Mouse (Mus musculus): ENCODE data around the gene Pomgnt2. TPM values are rescaled to one million over a fixed set of nuclear protein-coding genes. Genes with fewer than 3 reads are reported as not detected.

The Pomgnt2 gene
- polyA plus RNA-seq, 1 experiment from 2014 or later: 7.3 TPM

DNA sequence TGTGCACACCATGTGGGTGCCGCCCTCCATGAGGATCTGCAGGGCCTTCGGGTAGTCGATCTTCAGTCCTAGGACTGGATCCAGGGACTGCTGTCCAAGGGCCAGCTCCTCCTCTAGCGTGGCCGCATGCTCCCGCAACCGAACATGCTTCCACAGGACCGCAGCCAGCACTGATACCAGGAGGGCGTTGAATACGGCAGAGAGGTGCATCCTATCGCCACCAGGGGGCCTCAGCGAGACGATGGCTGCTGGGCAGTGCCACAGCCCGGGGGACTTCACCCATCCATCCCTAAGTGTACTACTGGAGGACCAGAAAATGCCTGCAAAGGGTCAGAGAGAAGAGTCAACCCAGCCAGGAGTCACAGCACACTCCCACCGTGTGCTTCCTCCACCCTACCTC lies 13.4 kb downstream of the Pomgnt2 start:
- H3K4me1 ChIP-seq (replicated peaks; ENCODE audit: control insufficient read depth, insufficient read depth): no peaks in the 10 kb centered on the region
- H3K9ac ChIP-seq (ENCODE audit: low read length): 0 out of 2 replicates have a peak overlapping the region, but pooled peaks have one; percentile 18
- DNase-seq (ENCODE audit: low spot score) (peak; percentile 77), ATAC-seq (ENCODE audit: low FRiP score, low TSS enrichment) (peak; percentile 72)
- peak; percentile 93 for TF ChIP-seq CTCF (IDR thresholded peaks at IDR 0.05; ENCODE audit: low read depth)
- TF ChIP-seq EP300 (optimal IDR thresholded peaks at IDR 0.05): no peak
- WGBS: 41% methylated on average over 15 of the region's 15 CpGs
- H3K9me3 ChIP-seq (ENCODE audit: control insufficient read depth, low read length): no peaks in the 10 kb centered on the region
- H3K4me3 ChIP-seq (ENCODE audit: low read depth, low read length): no peak overlapping the region
- H3K27me3 ChIP-seq (ENCODE audit: control insufficient read depth, insufficient read depth, low read length): no peaks in the 10 kb centered on the region
- H3K36me3 ChIP-seq (ENCODE audit: control insufficient read depth, insufficient read depth, low read length): no peaks in the 10 kb centered on the region
- no peak overlapping the region for H3K27ac ChIP-seq (replicated peaks)
- H3K4me2 ChIP-seq (replicated peaks; ENCODE audit: low read depth): no peak overlapping the region

DNA sequence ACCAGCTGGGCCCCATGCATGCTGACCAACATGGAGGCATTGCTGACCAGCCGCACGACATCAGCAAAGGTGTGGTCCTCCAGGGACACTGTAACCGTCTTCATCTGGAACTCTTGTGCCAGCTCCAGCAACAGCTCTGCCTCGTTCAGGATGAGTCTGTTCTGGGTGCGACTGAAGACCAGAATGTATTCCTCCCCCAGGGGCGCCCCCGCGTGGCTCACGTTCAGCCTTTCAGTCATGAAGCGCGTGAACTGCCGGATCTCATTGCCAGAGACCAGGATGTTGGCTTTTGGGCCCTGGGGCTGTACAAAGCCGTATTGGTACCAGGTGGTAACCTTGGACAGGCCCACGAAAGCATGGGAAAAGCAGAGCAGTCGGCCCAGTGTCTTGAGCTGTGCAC lies 14.2 kb downstream of the Pomgnt2 start:
- DNase-seq (ENCODE audit: low spot score) (no peak), ATAC-seq (ENCODE audit: low FRiP score, low TSS enrichment) (no peak)
- TF ChIP-seq EP300 (optimal IDR thresholded peaks at IDR 0.05) (no peak), CTCF (IDR thresholded peaks at IDR 0.05; ENCODE audit: low read depth) (peak; percentile 15; the same call in 1 of the 2 replicates)
- Histone ChIP-seq H3K36me3 (ENCODE audit: control insufficient read depth, insufficient read depth, low read length) (no peaks in the 10 kb centered on the region), H3K4me3 (ENCODE audit: low read depth, low read length) (no peak overlapping the region), H3K4me2 (replicated peaks; ENCODE audit: low read depth) (no peak overlapping the region), H3K27ac (replicated peaks) (no peak overlapping the region), H3K4me1 (replicated peaks; ENCODE audit: control insufficient read depth, insufficient read depth) (no peaks in the 10 kb centered on the region), H3K9me3 (ENCODE audit: control insufficient read depth, low read length) (no peaks in the 10 kb centered on the region), H3K27me3 (ENCODE audit: control insufficient read depth, insufficient read depth, low read length) (no peaks in the 10 kb centered on the region), H3K9ac (ENCODE audit: low read length) (no peak overlapping the region)
- WGBS: 90% methylated on average over 15 of the region's 15 CpGs

DNA sequence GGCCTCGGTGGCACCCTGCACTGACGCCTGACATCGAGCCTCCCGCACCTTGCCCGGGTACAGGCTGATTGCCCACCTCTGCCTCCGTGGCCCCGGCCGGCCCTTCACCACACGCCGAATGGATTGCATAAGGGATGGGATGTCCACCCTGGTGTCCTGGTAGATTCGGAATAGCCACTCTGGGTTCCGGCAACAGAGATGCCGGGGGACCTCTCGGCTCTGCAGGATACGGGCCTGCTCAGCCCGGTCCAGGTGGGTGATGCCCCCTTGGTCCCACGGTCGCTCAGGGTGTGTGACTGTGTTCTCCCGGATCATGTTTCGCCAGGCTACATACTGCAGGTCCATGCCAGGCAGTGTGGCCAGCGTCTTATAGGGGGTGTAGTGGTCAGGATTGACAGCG lies 14.7 kb downstream of the Pomgnt2 start:
- Histone ChIP-seq H3K4me3 (ENCODE audit: low read depth, low read length) (no peak overlapping the region), H3K36me3 (ENCODE audit: control insufficient read depth, insufficient read depth, low read length) (no peaks in the 10 kb centered on the region), H3K27me3 (ENCODE audit: control insufficient read depth, insufficient read depth, low read length) (no peaks in the 10 kb centered on the region), H3K4me2 (replicated peaks; ENCODE audit: low read depth) (no peak overlapping the region), H3K4me1 (replicated peaks; ENCODE audit: control insufficient read depth, insufficient read depth) (no peaks in the 10 kb centered on the region), H3K9ac (ENCODE audit: low read length) (no peak overlapping the region), H3K9me3 (ENCODE audit: control insufficient read depth, low read length) (no peaks in the 10 kb centered on the region), H3K27ac (replicated peaks) (no peak overlapping the region)
- DNase-seq (ENCODE audit: low spot score) (no peak), ATAC-seq (ENCODE audit: low FRiP score, low TSS enrichment) (no peak)
- TF ChIP-seq CTCF (IDR thresholded peaks at IDR 0.05; ENCODE audit: low read depth) (no peak), EP300 (optimal IDR thresholded peaks at IDR 0.05) (no peak)
- WGBS: 96% methylated on average over 22 of the region's 22 CpGs

DNA sequence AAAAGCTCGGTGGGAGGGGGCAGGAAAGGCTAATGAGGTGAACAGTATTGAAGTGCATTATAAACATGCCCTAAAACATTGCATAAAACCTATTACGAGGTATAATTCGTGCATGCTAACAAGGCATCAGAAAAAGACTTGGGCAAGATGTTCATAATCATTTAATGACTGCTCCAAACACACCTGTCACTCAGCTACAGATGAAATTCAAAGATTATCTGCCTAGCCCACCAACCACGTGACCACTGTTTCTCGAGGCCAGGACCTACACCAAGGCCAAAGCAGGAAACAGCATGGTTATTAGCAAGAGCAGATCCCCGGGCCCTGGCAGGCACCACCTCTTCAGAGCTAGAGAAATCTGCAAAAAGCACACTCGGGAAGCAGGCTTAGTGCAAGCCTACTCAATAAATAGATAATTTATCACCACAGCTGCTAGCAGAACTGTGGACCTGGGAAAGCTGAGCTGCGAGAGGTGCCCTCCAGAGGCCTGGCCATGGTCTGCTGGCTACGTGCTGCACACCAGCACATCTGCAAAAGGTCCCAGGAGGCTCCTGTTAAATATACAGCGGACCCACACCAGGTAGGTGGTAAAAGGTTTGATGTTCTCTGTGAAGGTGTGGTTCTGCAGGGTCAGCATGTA lies 15.3 kb downstream of the Pomgnt2 start:
- no peak overlapping the region for H3K4me2 ChIP-seq (replicated peaks; ENCODE audit: low read depth)
- no peaks in the 10 kb centered on the region for H3K9me3 ChIP-seq (ENCODE audit: control insufficient read depth, low read length)
- H3K4me3 ChIP-seq (ENCODE audit: low read depth, low read length): no peak overlapping the region
- TF ChIP-seq EP300 (optimal IDR thresholded peaks at IDR 0.05) (no peak), CTCF (IDR thresholded peaks at IDR 0.05; ENCODE audit: low read depth) (no peak)
- H3K27ac ChIP-seq (replicated peaks): no peak overlapping the region
- H3K27me3 ChIP-seq (ENCODE audit: control insufficient read depth, insufficient read depth, low read length): no peaks in the 10 kb centered on the region
- no peak overlapping the region for H3K9ac ChIP-seq (ENCODE audit: low read length)
- DNase-seq (ENCODE audit: low spot score): no peak
- H3K36me3 ChIP-seq (ENCODE audit: control insufficient read depth, insufficient read depth, low read length): no peaks in the 10 kb centered on the region
- no peak for ATAC-seq (ENCODE audit: low FRiP score, low TSS enrichment)
- WGBS: 63% methylated on average over 10 of the region's 10 CpGs
- no peaks in the 10 kb centered on the region for H3K4me1 ChIP-seq (replicated peaks; ENCODE audit: control insufficient read depth, insufficient read depth)

GRCm38 (mm10) chr9:121981046-121981445 lies 15.9 kb downstream of the Pomgnt2 start:
- no peak for ATAC-seq (ENCODE audit: low FRiP score, low TSS enrichment)
- WGBS: 78% methylated on average over 9 of the region's 9 CpGs

GRCm38 (mm10) chr9:121975321-121975720 lies 21.6 kb downstream of the Pomgnt2 start:
- Histone ChIP-seq H3K4me2 (replicated peaks; ENCODE audit: low read depth) (no peak overlapping the region), H3K36me3 (ENCODE audit: control insufficient read depth, insufficient read depth, low read length) (no peaks in the 10 kb centered on the region), H3K9ac (ENCODE audit: low read length) (no peak overlapping the region), H3K4me3 (ENCODE audit: low read depth, low read length) (no peak overlapping the region), H3K27me3 (ENCODE audit: control insufficient read depth, insufficient read depth, low read length) (no peaks in the 10 kb centered on the region), H3K9me3 (ENCODE audit: control insufficient read depth, low read length) (no peaks in the 10 kb centered on the region), H3K4me1 (replicated peaks; ENCODE audit: control insufficient read depth, insufficient read depth) (no peaks in the 10 kb centered on the region), H3K27ac (replicated peaks) (no peak overlapping the region; the same call in 1 of the 2 replicates)
- no peak for ATAC-seq (ENCODE audit: low FRiP score, low TSS enrichment)
- no peak for TF ChIP-seq EP300 (optimal IDR thresholded peaks at IDR 0.05)
- TF ChIP-seq CTCF (IDR thresholded peaks at IDR 0.05; ENCODE audit: low read depth): no peak
- no peak for DNase-seq (ENCODE audit: low spot score)
- WGBS: 61% methylated on average over 2 of the region's 2 CpGs

More at GRCm38 (mm10) chr9:121981046-121981445, 15.9 kb downstream of the Pomgnt2 start:
- no peak for DNase-seq (ENCODE audit: low spot score)
- Histone ChIP-seq H3K9me3 (ENCODE audit: control insufficient read depth, low read length) (no peaks in the 10 kb centered on the region), H3K36me3 (ENCODE audit: control insufficient read depth, insufficient read depth, low read length) (no peaks in the 10 kb centered on the region), H3K4me1 (replicated peaks; ENCODE audit: control insufficient read depth, insufficient read depth) (no peaks in the 10 kb centered on the region), H3K9ac (ENCODE audit: low read length) (no peak overlapping the region), H3K4me3 (ENCODE audit: low read depth, low read length) (no peak overlapping the region), H3K27me3 (ENCODE audit: control insufficient read depth, insufficient read depth, low read length) (no peaks in the 10 kb centered on the region), H3K4me2 (replicated peaks; ENCODE audit: low read depth) (no peak overlapping the region), H3K27ac (replicated peaks) (no peak overlapping the region)
- TF ChIP-seq CTCF (IDR thresholded peaks at IDR 0.05; ENCODE audit: low read depth) (no peak), EP300 (optimal IDR thresholded peaks at IDR 0.05) (no peak)
